Mouse (Mus musculus): ENCODE measurements around the gene Them7. TPM values are rescaled to one million over a fixed set of nuclear protein-coding genes. Genes with fewer than 3 reads are reported as not detected.

The Them7 gene
- total RNA-seq, 1 experiment from 2014 or later, result 0.49 TPM

- DNase-seq, result no peak
Measured at GRCm38 (mm10) chr2:105416660-105417348, 192.7 kb downstream of the Them7 start.

DNA sequence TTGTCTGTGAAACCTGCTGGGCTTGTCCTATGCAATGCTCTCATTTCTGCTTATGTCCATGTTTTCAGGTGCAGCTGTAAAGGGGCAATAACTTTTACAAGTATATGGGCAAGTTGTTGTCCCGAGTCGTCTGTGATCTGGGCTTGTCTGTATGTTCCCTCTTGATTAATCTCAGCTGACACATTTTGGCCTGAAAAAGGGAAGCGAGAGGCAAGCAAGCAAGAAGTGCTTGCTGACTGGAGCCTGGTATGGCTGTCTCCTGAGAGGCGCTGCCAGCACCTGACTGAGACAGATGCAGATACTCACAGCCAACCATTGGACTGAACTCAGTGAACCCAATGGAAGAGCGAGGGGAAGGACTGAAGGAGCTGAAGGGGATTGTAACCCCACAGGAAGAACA lies 193.5 kb downstream of the Them7 start:
- no peak for DNase-seq

DNA sequence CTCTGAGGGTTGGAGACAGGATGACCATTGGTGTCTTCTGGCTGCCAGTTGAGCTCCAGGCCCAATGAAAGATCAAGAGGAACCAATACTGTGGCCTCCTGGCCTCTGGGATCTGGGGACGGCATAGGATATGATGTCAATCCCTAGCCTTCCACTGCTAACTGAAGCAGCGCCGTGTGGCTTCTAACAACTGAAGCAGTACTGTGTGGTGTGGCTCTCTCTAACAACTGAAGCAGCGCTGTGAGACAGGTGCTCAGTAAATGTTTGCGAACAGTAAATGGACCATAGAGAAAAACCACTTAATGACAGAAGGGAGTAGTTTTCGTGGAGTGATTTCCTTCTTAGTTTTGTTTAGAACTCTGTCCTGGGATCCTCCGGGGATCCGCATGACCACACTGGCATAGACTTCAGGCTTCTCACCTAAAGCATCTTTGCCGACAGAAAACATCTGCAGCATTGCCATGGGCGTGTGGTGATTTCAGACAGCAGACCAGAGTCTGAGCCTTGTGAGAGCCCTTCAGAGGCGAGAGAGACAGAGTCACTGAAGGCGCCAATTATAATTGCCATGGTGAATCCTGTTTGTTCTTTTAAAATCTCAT lies 194.6 kb downstream of the Them7 start:
- DNase-seq, result no peak

DNA sequence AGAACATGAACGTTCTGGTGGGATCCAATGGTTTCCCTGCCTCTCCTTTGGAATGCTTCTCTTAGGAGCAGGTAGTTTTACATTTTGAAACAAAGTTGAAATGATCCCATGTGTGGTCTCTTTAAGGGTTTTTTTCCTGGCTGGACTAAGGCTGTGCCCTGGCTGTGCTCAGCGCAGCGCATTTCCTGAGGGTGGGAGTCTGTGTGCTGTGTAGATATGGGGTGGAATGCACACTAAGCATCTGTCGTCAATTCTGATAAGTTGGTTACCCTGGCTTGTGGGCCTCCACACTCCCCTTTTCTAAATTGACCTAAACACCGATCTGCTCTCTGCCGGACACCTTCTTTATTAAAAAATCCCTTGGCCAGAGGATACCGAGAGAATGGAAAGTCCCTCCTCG lies 203.3 kb downstream of the Them7 start:
- DNase-seq, result no peak

DNA sequence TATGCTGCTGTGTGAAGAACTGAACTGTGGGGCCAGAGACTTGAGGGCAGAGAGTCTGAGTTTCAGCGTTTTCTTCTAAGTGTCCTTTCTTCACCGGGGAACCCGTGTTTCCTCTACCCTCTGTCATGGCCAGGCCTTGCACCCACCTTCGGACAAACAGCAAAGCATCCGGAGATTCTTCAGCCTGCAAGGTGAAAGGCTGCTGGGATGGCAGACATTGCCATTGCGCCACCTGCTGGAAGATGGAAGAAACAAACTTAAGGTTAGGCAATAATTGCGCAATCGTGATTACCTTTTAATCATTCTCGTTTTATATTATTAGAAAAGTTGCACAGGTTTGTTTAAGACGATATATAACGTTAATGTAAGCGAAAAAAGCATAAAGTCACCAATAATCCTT lies 203.9 kb downstream of the Them7 start:
- DNase-seq, result peak; percentile 69

GRCm38 (mm10) chr2:105428467-105428866 lies 204.3 kb downstream of the Them7 start:
- DNase-seq, result no peak

Other genes with a start within 250 kb of the Them7 start
- 132 and 150 TPM in 2 replicates for gene Eif3m, start 207.2 kb upstream of the Them7 start, total RNA-seq (2021)
- not detected in 2 replicates for gene Gm11060, start 132.3 kb upstream of the Them7 start, total RNA-seq (2021)
- 1.7 and 1.8 TPM in 2 replicates for gene Wt1, start 97.8 kb upstream of the Them7 start, total RNA-seq (2021)
- 148 and 158 TPM in 2 replicates for gene Rcn1, start 175.0 kb downstream of the Them7 start, total RNA-seq (2021)